Mouse (Mus musculus): ENCODE measurements around the gene Iqcn. TPM values are rescaled to one million over a fixed set of nuclear protein-coding genes. Genes with fewer than 3 reads are reported as not detected.

Iqcn gene
- total RNA-seq, 2 experiments from 2014 or later: 0.07 TPM; not detected in 1

DNA sequence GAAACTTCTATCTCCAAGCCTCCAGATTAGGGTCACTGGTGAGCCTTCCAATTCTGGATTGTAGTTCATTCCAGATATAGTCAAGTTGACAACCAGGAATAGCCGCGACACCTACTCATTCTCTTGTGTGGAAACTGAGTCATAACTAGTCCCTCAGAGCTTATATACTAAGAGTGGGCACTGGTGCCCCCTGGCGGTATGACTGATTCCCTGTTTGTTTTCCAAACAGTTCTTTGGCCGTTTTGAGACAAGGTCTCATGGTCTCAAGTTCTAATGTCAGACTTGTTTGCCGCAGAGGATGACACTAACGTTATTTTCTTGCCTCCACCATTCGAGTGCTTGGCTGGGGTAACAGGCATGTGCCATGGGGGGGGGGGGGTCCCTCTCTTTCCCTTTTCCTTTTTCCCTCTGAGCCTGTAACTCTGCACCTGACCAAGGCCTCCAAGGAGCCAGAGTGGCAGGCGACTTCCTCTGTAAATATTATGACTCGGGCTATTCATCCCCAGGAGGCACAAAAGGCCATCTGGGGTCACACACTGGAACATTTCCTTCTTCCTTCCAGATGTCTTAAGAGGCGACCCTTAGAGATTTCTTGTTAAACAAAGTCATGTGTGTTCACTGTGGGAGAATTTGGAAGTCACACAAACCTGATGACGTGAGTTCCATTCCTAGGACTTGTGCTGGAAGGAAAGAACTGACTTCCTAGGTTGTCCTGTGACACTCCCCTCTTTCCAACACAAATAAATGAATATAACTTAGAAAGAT, 48.9 kb downstream of the Iqcn start:
- intact Hi-C loops (cut with DNase I): loop anchor here (1.0 kb wide), 1 partner anchor 32 kb away; no protein-coding TSS in a partner anchor
- DNase-seq: peak; percentile 85 to 86

DNA sequence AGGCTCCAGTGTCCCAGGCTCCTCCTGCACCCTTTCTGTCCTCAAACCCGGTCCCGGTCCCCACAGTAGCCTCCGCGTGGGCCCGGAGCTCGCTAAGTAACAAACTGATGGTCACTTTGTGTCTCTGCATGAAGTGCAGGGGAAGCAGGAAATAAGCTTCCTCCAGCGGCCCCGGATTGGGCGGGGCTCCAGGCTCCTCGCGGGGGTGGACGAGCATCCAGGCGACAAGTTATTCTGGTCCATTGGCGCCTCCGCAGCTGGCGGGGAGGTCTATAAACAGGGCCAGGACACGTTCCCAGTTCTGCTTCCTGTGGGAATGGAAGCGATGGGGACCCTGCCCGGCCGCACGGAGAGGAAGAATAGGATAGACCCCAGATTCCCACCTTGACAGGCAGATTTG, 49.9 kb downstream of the Iqcn start:
- intact Hi-C loops (cut with DNase I): no loop called here
- peak; percentile 95 to 96 for DNase-seq

DNA sequence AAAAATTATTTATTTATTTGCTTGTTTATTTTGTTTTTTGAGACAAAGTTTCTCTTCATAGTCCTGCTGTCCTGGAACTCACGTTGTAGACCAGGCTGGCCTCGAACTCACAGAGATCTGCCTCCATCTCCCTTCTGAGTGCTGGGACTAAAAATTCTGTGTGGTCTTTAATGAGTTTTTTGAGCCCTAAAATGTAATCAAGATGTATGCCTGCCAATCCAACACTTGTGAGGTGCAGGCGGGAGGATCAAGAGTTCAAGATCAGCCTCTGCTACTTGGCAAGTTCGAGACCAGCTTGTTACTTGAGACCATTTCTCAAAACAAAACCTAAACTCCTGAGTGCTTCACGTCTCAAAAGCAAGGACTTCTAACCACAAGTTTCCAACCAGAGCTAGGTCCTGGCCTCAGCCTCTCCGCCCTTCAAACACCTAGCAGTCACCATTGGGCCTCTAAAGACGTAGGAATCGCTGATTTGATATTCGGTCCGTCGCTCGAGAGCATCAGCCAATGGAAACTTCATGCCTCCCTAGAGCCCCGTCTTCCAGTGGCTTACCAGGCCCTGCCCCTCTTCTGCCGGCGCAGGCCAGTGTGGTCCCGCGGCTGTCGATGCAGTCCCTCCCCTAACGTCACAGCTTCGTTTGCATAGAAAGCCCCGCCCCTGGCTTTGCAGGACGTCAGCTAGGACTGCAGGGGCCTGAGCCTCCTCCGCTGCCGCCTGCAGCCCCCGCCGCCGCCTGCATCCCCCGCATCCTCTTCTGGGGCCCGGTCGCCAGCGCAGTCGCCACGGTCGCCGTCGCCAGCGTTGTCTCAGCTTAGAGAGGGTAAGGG, 51.0 kb downstream of the Iqcn start, which contains the start of gene Rab3a:
TSS of gene Rab3a (plus strand) at position 637 of the 828 bp plus-strand sequence.
- intact Hi-C loops (cut with DNase I): no loop called here
- peak; percentile 98 for DNase-seq

DNA sequence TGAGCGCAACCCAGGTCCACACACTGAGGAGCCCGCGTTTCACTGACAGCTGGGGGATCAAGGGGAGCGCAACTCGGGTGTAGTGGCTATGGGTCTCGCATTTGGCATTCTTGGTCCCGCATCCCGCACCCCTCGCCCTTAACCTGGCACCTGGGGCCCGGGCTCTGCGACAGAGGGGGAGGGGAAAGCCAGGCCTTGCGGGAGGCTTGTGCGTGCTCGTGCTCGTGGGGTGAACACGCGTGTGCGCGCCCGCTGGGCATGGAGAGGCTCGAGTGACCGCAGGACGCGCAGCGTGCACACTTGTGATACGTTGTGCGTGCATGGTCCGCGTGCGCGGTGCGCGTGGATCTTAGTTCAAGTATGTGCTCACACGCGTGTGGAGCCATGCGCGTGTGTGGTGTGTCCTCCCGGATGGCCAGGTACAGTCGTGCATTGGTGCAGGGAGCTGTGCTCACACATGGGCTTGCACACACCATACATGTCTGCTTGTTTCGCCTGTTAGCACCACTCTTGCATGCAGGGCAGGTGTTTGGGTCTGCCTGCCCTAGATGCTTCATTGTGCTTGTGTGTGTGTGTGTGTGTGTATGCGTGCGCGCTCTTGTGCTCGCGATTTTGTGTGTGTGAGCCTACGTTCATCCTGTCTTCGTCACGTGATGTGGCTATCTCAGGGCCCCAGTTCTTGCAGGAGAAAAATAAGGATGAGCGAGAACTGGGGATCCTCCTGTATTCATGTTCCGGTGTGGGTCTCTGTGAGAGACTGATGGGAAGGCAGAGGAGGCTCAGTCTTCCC, 51.8 kb downstream of the Iqcn start:
- DNase-seq: peak; percentile 63 to 78
- intact Hi-C loops (cut with DNase I): no loop called here

DNA sequence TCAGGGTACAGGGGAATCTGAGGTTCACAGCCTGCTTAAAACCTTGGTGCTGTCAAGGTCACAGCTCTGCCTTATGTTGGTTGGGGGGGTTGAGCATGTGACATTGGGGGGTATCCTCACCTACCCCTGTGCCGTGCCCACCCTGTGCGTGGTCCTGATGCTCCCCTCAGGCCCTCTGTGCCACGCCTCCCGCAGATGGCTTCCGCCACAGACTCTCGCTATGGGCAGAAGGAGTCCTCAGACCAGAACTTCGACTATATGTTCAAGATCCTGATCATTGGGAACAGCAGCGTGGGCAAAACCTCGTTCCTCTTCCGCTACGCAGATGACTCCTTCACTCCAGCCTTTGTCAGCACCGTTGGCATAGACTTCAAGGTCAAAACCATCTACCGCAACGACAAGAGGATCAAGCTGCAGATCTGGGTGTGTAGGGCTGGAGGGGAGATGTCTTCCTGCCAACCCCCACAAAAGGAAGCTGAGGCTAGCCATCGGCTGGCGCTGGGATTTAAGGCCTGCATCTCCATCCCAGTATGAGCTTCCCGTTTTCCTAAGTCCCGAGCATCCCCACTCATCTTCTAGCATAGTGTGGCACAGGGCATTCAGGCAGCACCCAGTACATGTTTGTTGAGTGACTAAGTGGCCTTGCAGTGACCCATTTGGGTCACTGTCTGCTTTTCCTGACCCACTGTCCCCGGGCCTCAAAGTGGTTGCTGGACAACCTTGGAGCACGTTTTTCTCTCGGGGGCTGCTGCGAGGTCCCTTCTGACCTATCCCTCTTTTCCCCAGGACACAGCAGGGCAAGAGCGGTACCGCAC, 52.6 kb downstream of the Iqcn start:
- intact Hi-C loops (cut with DNase I): no loop called here

DNA sequence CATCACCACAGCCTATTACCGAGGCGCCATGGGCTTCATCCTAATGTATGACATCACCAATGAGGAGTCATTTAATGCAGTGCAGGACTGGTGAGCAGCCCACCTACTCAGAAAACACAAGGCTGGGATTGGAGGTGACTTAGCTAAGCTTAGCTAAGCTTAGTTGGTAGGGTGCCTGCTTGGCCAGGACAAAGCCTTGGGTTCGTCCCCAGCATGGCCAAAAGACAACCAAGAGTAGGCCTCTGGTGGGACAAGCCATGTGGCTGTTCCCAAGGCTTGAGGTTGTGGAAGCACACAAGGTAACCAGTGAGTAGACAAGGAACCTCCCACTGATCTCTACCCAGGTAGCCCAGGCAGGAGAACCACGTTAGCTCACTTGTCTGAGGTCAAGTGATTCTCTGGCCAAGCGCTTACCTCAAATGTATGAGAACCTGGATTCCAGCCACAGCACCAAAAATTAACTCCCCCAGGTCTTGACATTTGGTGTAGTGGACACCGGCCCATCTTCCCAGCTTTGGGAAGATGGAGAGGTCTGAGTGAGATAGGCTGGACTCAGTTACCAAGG, 53.3 kb downstream of the Iqcn start:
- DNase-seq: peak; percentile 6
- intact Hi-C loops (cut with DNase I): no loop called here

More for the DNA sequence above, 52.6 kb downstream of the Iqcn start:
- DNase-seq: peak; percentile 9 to 20

DNA sequence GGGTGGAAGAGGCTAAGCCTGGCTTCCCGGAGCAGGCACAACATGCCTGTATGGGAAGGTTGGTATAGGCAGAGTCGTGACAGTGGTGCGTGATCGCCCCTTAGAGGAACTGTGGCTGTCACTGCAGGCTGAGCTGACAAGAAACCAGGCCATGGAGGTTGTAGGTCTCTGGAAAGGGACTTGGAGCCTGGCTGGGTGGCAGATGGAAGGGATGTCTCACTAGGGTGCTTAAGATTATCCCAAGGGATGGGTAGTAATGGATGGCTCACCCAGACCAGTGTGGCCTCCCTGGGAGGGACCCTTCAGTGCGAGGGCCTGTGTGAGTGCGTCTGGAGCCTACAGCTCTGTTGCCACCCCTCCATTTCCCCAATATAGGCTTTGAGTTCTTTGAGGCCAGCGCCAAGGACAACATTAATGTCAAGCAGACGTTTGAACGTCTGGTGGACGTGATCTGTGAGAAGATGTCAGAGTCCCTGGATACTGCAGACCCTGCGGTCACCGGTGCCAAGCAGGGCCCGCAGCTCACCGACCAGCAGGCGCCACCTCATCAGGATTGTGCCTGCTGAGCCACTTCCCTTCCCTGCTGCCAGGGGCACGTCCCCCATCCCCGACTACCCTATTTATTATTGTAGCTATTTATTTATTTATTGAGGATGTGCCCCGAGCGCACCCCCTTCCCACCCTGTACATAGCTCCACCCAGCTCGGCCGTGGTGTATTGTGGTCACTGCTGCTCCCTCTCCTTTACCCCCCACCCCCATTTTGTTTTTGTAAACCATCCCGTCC, 54.5 kb downstream of the Iqcn start:
- peak; percentile 29 to 52 for DNase-seq
- intact Hi-C loops (cut with DNase I): no loop called here

DNA sequence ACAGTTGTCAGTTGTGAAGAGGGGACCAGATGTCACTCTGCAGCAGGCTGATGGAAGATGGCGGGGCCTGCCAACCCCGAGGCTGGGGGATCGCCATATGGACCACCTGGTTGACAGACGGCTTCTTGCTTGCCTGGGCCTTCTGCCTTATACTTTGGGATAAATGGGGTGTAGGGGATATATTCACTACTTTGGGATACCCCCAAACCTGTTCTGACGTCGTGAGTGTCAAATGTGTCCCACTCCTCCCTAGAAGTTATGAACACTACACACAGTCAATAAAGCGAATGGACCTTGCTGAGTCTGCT, 55.0 kb downstream of the Iqcn start:
- peak; percentile 5 for DNase-seq
- intact Hi-C loops (cut with DNase I): no loop called here

DNA sequence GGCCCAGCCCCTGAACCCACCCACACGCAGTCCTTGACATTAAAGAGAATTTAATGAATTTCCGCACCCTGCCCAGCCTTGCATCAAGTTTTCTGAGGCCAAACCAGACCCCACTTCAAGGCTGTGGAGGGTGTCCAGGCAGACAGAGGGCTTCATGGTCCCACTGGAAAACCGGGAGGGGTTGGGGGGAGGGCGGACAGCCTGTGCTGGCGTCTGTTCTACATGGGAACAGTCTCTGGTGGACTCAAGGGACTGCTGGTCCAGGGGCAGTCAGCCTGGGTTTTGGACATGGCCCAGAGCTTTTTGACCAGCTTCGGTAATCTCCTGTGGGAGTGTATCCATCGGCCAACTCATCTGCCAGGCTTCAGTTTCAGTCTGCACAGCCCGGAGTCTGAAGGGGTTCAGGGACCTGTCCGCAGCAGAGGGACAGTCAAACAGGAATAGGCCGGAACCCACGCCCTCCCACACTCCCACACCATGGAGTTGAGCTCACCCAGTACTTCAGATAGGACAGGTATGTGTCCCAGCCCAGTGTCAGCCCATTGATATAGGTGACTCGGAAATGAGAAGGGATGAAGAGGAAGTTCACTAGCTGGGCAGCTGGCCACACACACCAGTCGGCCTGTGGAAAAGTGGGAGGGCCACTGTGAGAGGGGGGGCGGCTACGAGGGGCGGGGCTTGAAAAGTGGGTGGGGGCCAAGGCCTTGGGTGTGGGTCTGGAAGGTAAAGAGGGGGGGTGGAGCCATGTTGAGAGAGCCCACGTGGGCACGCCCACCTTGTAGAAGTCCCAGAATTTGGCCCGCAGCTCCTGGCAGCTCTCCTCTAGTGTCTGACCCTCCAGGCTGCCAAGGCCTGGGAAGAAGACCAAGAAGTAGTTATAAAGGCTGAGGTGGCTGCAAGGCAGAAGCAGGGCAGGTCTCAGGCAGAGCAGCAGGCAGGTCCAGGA, 55.6 kb downstream of the Iqcn start:
- intact Hi-C loops (cut with DNase I): no loop called here
- DNase-seq: no peak

DNA sequence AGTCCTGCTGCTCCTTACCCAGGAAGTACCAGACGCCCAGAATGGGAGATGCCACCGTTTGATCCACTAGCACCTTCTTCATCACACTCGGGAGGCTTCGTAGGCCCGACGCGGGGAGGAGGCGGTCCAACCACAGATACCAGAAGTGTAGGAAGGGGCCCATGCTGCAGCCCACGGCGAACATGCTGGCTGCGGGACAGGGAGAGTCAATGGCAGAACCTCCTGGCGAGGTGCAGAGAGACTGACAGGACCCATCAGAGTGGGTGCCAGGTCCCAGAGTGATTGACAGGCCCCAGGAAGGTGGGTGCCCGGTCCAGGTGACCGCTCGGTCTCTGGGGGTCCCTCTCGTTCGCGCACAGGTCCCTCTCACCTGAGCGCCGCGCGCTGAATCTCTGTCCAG, 57.1 kb downstream of the Iqcn start:
- intact Hi-C loops (cut with DNase I): loop anchor here (5.0 kb wide), 1 partner anchor 82 kb away; no protein-coding TSS in a partner anchor
- DNase-seq: no peak

DNA sequence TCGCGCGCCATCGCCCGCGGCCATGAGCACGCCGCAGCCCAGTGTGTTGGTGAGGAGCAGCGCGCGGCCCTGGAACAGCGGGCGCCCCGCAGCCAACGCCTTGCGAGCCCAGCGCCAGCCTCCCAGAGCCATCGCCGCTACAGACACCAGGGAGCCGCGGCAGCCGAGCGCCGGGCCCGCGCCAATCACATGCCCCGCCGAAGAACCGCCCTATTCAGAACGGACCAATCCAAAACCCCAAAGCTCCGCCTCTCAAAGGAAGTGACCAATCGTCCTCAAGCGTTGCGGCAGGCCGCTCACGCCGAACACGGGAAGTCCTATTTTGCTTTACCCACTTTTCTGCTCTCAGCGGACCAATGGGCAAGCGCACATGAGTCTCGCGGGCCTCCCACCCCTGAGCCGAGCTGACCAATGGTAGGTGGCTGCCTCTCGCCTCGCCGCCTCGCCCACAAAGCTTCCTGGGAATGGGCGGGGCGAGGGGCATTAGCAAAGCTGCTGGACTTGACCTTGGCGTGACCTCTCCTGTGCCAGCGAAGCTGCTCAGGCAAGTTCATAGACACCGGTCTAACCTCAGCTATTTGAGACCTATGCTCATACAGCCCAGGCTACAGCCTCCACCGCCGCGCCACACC, 57.6 kb downstream of the Iqcn start, which contains the start of gene Mpv17l2:
TSS of gene Mpv17l2 (minus strand) at position 172 of the 632 bp plus-strand sequence.
- intact Hi-C loops (cut with DNase I): loop anchor here (5.0 kb wide), 1 partner anchor 81 kb away; no protein-coding TSS in a partner anchor
- DNase-seq: peak; percentile 97 to 99

DNA sequence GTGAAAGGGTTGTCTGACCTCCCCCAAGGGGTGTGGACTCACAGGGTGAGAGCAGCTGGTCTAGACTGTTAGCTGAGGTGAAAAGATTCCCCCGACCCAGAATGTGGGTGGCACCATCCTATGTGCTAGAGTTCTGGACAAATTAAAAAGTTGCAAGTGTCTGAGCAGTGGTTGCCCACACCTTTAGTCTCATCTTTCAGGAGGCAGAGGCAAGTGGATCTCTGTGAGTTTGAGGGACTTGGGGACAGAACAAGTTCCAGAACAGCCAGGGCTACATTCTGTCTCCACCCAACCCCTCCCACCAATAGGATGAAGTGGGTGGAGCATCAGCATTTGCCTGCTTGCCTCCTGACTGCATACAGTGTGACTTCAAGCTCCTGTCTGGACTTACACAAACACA, 58.9 kb downstream of the Iqcn start:
- no peak for DNase-seq
- intact Hi-C loops (cut with DNase I): loop anchor here (5.0 kb wide), 1 partner anchor 80 kb away; no protein-coding TSS in a partner anchor

DNA sequence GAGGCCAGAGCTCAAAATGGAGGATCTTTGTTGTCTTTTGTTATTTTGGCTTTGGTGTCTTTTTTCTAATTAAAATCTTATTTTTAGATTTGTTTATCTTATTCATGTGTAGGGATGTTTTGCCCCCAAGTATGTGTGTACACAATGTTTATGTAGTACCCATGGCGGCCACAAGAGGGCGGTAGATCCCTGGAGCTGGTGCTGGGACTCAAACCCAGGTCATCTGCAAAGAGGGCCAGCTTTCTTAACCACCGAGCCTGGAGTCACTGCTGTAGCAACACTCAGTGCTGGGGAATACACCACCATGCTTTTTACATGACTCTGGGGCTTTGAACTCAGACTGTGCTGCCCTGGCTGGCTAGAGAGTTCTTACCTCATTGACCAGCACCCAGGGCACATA, 60.1 kb downstream of the Iqcn start:
- intact Hi-C loops (cut with DNase I): loop anchor here (5.0 kb wide), 1 partner anchor 79 kb away; no protein-coding TSS in a partner anchor
- peak in 1 of 2 experiments; percentile 67 for DNase-seq

DNA sequence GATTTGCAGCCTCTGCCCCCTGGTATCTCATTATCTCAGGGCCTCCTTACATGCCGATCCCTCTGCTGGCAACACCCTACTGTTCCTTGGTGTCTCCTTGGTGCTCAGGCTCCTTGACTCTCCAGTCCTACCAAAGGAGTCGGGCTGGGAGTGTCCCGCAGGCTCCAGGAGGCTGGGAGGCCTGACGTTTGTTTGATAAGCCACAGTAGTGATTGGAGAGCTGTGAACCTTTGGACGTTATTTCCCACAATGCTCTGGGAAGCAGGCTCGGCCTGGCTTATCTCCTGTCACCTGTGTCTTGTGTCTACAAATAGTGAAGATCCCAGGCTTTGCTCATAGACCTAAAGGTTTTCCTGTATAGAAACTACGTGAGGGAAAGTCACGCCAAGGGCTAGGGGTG, 60.8 kb downstream of the Iqcn start:
- intact Hi-C loops (cut with DNase I): loop anchor here (5.0 kb wide), 1 partner anchor 78 kb away; no protein-coding TSS in a partner anchor
- no peak for DNase-seq

DNA sequence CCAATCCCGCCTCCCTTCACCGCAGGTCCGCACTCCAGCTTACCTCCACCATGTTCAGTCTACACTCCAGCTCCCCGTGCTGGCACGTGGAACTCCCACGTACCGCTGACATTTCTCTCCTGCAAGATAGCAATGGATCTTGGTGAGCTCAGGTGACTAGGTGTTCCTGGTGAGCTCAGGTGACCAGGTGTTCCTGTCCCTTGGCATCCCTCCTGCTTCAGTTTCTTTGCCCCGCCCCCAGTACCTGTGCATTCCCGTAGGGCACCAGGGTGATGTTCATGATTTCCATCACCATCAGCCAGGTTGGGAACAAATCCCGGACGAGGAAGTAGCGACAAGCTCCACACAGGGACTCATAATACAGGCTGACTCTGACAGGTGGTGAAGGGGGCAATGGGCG, 61.4 kb downstream of the Iqcn start:
- DNase-seq: no peak
- intact Hi-C loops (cut with DNase I): loop anchor here (5.0 kb wide), 1 partner anchor 78 kb away; no protein-coding TSS in a partner anchor

DNA sequence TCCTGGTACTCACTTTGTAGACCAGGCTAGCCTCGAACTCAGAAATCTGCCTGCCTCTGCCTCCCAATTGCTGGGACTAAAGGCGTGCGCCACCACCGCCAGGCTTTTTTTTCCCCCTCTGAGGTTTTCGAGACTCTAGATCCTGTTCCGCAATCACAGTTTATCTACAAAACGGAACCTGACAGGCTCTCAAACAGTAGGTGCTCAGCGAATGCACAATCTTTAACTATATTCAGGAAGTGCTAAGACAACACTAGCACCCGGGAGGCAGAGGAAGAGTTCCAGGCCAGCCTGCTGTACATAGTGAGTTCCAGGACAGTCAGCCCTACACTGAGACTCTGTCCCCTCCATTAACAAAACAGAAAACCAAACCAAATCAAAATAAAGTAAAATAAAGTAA, 62.1 kb downstream of the Iqcn start:
- DNase-seq: no peak
- intact Hi-C loops (cut with DNase I): no loop called here
